Mouse (Mus musculus): ENCODE results near the gene Dph6.

GRCm38 (mm10) chr2:114542325-114542724 is 112.4 kb downstream of the Dph6 start:
- TF ChIP-seq POLR2A (IDR thresholded peaks at IDR 0.05; ENCODE audit: borderline replicate concordance, insufficient read depth, low read length) (no peak), CTCF (IDR thresholded peaks at IDR 0.05; ENCODE audit: borderline replicate concordance, insufficient read depth, low read depth, low read length) (no peak)

Measured in cerebellum, adult 2 months (tissue).